Mouse (Mus musculus) cerebellum, adult 9-11 months (tissue): ENCODE measurements around the gene Rufy4.

ENCODE experiments used
- DNase-seq: peaks from one replicate; pipeline ENCODE4 v3.0.0; 2022

The Rufy4 gene

DNA sequence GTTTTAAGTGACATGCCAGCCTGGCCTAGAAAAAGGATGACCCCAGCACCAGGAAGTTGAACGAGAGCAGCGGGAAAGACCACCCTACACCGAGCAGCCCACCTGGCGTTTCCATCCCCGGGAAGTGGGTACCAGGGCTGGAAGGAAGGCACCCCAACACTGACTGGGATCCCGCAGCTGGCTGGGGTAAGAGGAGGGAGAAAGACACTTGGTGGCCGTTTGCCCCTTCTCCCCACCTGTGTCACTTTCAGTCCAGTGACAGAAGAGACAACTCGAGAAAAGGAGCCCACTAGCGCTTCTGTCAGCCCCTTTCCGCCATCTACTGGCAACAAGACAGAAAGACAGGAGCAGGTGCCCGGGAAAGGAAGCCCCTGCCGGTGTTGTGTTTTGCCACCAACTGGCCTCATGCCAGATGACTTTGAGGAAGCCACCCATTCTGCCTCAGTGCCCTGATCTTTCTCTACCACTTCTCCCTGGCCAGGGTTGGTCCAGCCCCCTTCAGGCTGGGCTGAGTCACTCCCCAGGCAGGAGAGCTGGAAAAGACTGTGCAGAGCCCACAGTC, at the start of gene Rufy4:
TSS of gene Rufy4 (plus strand) at position 551 of the 562 bp plus-strand sequence.
- peak; percentile 44 for DNase-seq

GRCm38 (mm10) chr1:74076230-74076629, 49.1 kb upstream of the Rufy4 start:
- no peak for DNase-seq

DNA sequence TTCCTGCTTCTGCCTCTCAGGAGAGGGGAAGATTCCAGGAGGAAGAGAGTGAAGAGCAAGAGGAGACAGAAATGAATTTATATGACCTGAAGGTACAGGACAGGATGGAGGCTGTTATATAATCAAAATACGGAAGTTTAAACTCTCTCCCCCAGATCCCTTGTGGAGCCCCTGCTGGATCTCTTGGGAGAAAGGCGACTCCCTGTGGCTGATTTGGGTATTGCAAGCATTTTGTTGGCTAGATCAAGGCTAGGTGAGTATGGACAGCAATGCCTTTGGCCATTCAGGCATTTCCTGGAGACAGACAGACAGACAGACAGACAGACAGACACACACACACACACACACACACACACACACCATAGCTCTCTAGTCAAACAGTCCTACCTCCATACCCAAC, 48.0 kb upstream of the Rufy4 start:
- no peak for DNase-seq

GRCm38 (mm10) chr1:74081573-74081989, 43.8 kb upstream of the Rufy4 start:
- DNase-seq, result no peak

- DNase-seq, result no peak
Observed at GRCm38 (mm10) chr1:74082841-74083463, 42.4 kb upstream of the Rufy4 start.

DNA sequence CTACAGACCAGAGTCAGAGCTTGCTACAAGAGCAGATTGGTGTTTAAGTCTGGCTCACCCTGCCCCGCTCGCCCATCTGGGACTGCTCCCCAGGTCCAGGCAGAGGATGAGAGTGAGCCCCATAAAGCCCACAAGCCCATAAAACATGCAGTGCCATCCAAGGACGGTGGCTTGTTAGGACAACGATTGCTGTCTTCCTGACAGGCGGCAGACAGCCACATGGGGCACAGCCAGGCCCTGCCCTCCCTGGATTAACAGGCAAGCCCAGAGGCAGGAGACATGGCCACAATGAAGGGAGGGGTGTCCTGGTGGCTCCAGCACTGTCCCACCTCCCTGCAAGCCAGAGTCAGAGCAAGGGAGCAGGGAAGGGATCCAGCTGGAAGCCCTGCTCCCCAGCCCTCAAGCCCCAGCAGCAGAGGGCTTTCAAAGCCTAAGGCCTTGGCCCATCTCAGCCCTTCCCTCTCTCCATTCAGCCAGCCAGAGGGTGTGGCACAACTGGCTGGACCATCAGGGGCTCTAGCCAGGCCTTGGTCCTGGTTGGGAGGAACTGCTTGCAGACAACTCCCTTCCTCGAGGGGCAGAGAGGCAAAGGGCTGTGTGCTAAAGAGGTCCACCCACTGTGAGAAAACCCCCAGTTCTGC, 41.2 kb upstream of the Rufy4 start:
- no peak for DNase-seq

DNA sequence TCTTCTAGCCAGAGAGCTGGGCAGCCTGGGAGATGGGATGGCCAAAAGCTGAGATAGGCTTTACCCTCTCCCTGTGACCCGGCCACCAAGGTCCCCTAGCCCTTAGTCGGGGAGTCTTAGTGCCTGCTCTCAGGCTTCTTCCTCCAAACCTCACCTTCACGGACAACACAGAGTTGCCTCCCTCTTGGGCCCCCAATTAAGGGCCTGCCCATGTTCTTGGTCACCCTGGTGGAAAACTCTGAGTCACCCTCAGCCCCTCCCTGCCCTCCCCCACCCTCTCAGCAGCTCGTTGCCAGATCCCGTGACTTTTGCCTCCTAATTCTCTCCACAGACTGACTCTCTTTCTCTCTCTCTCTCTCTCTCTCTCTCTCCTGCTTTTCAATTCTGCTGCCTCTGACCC, 40.6 kb upstream of the Rufy4 start:
- DNase-seq, result no peak

DNA sequence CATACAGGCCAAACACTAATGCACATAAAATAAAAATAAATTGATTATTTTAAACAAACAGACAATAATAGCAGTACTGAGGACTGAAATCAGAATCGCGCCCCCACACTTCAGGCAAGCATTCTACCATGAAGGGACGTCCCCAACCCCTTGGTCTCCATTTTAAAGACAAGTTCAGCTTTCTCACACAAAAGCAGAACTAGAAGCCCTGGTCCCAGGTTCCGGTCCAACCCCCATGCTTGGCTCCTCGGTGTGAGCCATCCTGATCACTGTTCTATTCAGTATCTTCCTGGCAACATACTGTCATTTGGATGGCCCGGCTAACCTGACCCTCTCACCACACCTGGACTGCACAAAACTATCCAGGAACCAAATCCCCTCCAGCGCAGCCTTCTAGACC, 39.8 kb upstream of the Rufy4 start:
- DNase-seq, result no peak

DNA sequence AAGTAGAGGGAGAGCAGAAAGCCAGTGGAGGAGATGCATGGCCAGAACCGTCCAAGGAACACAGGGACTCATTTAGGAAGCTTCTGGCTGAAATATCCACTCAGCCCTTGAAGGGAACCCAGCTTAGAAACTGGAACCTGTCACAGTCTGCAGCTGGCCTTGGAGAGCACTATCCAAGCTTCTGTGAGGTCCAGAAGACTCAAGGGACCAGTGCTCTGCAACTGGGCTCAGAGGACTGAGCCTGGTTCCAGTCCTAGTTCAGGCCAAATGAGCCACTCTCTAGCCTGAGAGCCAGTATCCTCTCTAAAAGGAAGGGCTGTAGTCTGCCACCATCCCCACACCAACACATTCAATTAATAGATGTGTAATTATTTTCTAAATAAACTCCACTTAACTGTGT, 36.8 kb upstream of the Rufy4 start:
- DNase-seq, result no peak

- DNase-seq, result no peak
Observed at GRCm38 (mm10) chr1:74090329-74090728, 35.0 kb upstream of the Rufy4 start.

DNA sequence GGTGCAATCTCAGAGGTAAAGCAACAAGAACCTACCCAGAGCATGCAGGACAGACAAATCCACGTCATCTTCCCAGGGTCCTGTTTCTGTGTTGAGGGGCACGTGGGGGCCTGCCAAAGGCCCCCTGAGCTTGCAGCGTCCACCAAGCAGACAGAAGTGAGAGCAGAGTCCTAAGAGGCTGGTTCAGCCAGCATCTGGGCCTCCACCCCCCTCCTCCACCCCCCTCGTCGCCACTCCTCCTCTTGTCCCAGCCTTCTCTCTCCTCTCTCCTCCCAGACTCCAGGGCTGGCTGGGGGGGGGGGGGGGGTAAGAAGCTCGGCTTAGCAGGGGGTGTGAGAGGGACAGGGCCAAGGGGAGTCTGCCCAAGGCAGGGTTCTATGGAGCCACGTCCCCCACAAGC, 34.2 kb upstream of the Rufy4 start:
- no peak for DNase-seq

DNA sequence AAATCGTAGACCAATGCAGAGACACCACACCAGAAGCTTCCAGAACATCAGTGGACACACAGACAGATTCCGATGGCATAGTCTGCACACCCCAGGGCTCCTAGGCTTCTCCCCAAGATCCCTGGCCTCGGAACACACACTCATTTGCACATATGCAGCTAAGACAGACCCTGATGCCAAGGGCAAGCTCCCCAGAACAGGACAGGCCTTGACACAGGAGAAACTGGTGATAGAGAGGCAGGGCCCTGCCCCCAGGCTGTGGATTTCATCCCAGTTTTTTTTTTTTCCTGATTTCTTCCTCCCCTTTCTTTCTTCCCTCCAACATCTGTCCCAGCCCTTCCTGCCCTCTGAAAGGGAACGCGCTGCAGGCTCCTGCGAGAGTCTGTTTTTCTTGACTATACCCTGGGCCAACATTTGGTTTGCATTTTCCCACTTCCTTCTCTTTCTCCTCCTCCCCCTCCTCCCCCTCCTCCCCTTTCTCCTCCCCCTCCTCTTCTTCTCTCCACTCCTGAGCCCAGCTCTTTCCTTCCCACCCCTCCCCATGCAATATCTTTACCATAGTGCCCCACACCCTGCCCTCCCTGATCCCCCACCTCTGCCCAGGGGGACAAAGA, 33.6 kb upstream of the Rufy4 start:
- DNase-seq, result no peak

- DNase-seq, result no peak
Observed at GRCm38 (mm10) chr1:74092242-74092641, 33.1 kb upstream of the Rufy4 start.

DNA sequence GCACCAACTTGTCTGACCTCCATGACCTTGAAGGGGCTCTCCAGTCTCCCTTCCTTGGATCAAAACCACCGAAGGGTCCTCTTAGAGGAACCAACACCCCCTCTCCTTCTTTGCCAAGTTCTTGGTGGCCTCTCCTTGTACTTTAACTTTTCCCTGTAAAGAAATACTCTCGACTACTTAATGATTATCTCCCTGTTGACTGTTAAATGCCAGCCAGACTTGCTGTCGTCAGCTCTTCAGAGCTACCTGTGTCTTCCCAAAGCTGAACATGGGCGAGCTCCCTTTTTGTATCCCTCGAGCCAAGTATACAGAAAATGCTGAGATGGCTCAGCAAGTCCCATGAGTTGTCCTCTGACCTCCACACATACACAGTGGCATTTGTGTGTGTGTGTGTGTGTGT, 31.9 kb upstream of the Rufy4 start:
- DNase-seq, result no peak

- no peak for DNase-seq
Observed at GRCm38 (mm10) chr1:74094497-74095270, 30.7 kb upstream of the Rufy4 start.

DNA sequence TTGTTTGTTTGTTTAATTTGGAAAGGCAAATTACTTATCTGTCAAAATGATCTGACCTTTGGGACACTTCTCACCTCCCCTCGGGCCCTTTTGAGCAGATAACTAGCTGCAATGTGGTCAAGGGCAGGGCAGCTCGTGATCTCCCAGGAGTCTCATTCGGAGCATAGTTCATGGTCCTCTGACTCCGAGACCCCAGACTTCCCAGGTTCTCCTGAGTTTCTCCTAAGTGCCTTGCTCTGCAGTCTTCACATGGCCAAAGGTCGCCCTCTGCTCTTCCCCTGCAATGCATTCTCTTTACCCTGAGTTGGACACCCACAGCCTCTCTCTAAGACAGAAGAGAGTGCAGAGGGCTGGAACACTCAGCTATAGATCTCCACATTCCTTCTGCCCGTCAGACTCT, 30.0 kb upstream of the Rufy4 start:
- no peak for DNase-seq

DNA sequence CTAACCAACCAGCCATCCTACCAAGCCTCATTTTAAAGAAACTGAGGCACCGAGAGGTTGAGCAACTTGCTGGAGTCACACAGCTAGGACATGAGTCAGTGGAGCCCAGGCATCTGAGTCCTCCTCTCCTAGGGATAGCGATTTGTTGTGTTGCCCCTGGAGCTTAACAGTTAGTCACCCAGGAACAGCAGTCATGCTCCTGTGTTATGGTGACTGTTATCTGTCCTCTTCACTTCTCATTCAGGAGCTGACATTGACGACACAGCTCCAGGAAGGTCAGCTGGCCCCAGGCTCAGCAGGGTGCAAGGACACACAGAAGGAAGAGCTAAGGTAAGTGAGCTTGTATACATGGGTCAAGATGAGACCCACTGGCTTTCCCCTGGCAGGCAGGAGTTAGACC, 29.6 kb upstream of the Rufy4 start:
- no peak for DNase-seq

DNA sequence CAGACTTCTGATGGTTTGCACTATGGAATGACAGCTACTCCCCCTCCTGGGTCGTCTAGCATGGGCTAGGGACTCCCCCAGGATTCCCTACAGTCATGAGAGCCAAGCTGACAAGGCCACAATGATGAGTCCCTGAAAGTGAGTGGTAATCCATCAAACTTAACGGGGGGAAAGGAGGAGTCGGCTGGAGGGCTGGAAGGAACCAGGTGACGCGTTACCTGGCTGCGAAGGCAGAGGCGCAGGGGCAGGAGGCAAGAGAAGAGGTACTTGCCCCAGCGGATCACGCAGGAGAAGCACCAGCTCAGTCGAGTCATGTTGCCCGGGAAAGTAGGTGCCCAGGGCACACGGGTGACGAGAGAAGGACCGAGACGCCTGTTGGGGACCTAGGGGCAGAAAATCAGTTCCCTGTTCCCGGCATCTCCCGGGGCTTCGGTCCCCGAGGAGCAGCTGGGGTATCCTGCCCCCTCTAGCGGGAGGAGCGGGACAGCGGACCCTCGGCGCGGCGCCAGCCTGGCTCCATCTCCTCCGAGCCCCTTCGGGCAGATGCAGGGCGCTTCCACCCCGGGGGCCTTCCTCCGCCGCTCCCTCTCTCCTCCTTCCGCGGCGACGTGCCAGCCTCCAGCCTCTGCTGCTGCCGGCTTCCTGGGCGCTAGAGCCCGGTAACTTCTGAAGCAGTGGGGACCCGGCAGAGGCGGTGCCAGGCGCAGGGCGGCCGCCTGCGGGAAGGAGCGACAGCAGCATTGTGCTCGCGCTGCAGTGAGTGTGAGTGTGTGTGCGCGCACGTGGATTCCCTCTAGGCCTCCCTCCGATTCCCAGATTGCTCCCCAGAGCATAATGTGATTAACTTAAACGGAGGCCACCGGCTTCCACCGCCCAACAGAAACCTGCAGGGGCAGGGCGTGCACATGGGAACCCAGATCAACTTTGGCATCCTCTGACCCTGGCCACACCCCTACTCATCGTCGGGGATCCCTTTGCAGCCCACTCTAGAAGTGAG, 27.0 kb upstream of the Rufy4 start:
- DNase-seq, result no peak

DNA sequence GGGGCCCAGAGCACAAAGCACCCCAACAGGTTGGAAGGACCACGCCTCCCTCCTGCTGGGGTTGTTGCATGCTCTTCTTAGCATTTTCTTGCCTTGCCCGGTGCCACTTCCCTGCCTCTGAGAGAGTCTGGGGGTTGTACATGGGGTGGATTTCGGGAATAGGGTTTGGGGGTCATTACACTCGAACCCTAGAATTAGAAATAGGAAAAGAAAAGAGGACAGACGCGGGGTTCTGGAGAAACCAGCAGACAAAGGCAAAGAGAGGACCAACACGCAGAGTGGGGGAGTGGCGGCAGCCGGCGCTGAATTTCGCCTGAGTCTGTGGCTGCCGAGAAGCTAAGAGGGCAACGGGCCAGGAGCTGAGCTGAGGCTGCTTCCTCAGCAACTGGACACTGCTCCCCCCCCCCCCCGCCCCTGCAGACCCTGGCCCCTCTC, 26.3 kb upstream of the Rufy4 start:
- no peak for DNase-seq

DNA sequence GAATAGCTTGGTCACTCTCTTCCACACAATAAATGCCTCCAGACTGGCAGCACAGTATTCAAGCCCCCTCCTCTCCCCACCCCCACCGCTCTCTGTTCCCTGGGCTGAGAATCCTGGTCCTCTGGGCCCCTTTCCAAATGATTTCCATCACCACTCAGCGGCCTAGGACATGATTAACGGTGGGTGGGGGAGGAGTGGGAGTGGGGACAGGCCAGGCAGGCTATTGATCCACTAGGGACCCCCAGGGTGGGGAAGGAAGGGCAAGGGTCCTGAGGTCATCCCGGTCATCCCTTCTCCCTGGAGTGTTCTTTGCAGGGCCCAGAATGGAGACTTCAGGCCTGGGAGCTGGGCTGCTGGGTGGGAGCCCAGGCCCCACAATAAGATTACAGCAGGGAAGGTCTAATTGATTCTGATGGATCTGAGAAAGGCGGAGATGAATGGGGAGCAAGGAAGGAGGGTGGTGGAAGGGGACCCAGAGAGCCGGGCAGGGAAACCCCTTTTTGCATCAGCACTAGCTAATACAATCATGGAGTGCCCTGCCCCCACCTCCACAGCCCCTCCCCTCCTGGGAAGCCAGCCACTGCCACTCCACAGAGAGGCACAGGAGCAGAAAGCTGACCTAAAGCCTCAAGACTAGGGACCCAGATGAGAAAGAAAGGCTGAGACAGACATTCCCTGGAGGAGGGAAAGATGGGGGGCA, 21.5 kb upstream of the Rufy4 start:
- no peak for DNase-seq

GRCm38 (mm10) chr1:74105660-74106059, 19.7 kb upstream of the Rufy4 start:
- no peak for DNase-seq
